Mouse (Mus musculus) midbrain, embryonic 11.5 days (tissue): ENCODE results near the gene Pepd. TPM values are rescaled to one million over a fixed set of nuclear protein-coding genes. Genes with fewer than 3 reads are reported as not detected.
A peak's percentile ranks its signal among the peaks of the same experiment; 100 is the strongest.

Experiments used
- ATAC-seq: fragments of 200-750 bp; cut with Nextera tagmentation; 2 replicates; pipeline ENCODE4 v1.8.0; 2017; ENCODE audit warnings: moderate TSS enrichment, moderate library complexity; ENCODE audit not compliant: low FRiP score
- DNase-seq: peaks from one replicate; pipeline ENCODE4 v3.0.0; 2015; ENCODE audit warnings: low spot score; ENCODE audit errors: missing footprints
- H3K27ac ChIP-seq: fragments of 300-500 bp; sonication (generic); 2 replicates; pipeline ENCODE4 v1.5.1; 2014; ENCODE audit warnings: low read depth, low read length
- H3K27me3 ChIP-seq: fragments of 300-500 bp; sonication (generic); 2 replicates; pipeline ENCODE4 v1.6.1; 2014; ENCODE audit warnings: mild to moderate bottlenecking, low read length, moderate library complexity, mixed read lengths; ENCODE audit not compliant: control insufficient read depth, insufficient read depth
- H3K36me3 ChIP-seq: fragments of 300-500 bp; sonication (generic); 2 replicates; pipeline ENCODE4 v1.6.1; 2014; ENCODE audit warnings: mild to moderate bottlenecking, low read length, moderate library complexity, mixed read lengths; ENCODE audit not compliant: control insufficient read depth, insufficient read depth
- H3K4me1 ChIP-seq: fragments of 300-500 bp; sonication (generic); 2 replicates; pipeline ENCODE4 v1.6.1; 2014; ENCODE audit warnings: low read length; ENCODE audit not compliant: control insufficient read depth, insufficient read depth
- H3K4me2 ChIP-seq: fragments of 300-500 bp; sonication (generic); 2 replicates; pipeline ENCODE4 v1.6.1; 2014; ENCODE audit warnings: mild to moderate bottlenecking, moderate library complexity
- H3K4me3 ChIP-seq: fragments of 300-500 bp; sonication (generic); 2 replicates; pipeline ENCODE4 v1.5.1; 2014; ENCODE audit warnings: low read depth, low read length
- H3K9ac ChIP-seq: fragments of 300-500 bp; sonication (generic); 2 replicates; pipeline ENCODE4 v1.6.1; 2014; ENCODE audit warnings: low read length
- H3K9me3 ChIP-seq: fragments of 300-500 bp; sonication (generic); 2 replicates; pipeline ENCODE4 v1.6.1; 2016; ENCODE audit warnings: low read length; ENCODE audit not compliant: control insufficient read depth
- WGBS: fragments of 180-500 bp; shearing (Covaris S2); extraction: QIAGEN DNeasy Blood & Tissue Kit; methylation state at CpG from one replicate; pipeline ENCODE4 v1.1.7; 2014; 5-methylcytosine and 5-hydroxymethylcytosine counted together
- polyA plus RNA-seq: library from polyadenylated mRNA; unstranded; fragments of >200 nt; fragmentation: Nextera tagmentation; extraction: Ambion mirVana; gene quantifications from 2 replicates; pipeline ENCODE4 v1.2.1, GENCODE M21; 2014

The Pepd gene
- 64.9 and 67.3 TPM in 2 replicates for polyA plus RNA-seq

GRCm38 (mm10) chr7:34911919-34912897, at the start of gene Pepd:
Pepd (plus strand) TSS chr7:34912379.
- H3K27ac ChIP-seq = no peak within 1 kb of the TSS
- peaks cover 3% of the 10 kb centered on the region; the same call in 1 of the 2 replicates for H3K9me3 ChIP-seq
- H3K4me1 ChIP-seq = peaks cover 15% of the 10 kb centered on the region
- peak within 1 kb of the TSS; percentile 78 for H3K4me2 ChIP-seq
- ATAC-seq (peak; percentile 95), DNase-seq (peak; percentile 98)
- peak within 1 kb of the TSS; percentile 76 for H3K4me3 ChIP-seq
- peak within 1 kb of the TSS; percentile 71 for H3K9ac ChIP-seq
- WGBS = 6% methylated on average over 43 of the region's 44 CpGs
- no peaks in the 10 kb centered on the region for H3K27me3 ChIP-seq
- no peaks in the 10 kb centered on the region for H3K36me3 ChIP-seq

GRCm38 (mm10) chr7:34867289-34867688, 44.9 kb upstream of the Pepd start:
- Histone ChIP-seq H3K36me3 (no peaks in the 10 kb centered on the region), H3K4me3 (no peak overlapping the region), H3K9ac (no peak overlapping the region), H3K27me3 (no peaks in the 10 kb centered on the region), H3K4me2 (no peak overlapping the region), H3K9me3 (no peaks in the 10 kb centered on the region), H3K4me1 (no peaks in the 10 kb centered on the region), H3K27ac (no peak overlapping the region)
- ATAC-seq (no peak), DNase-seq (no peak)
- 71% methylated on average over 6 of the region's 6 CpGs for WGBS

GRCm38 (mm10) chr7:34869693-34870092, 42.5 kb upstream of the Pepd start:
- no peaks in the 10 kb centered on the region for H3K4me1 ChIP-seq
- H3K4me2 ChIP-seq = no peak overlapping the region

GRCm38 (mm10) chr7:34876787-34877186, 35.4 kb upstream of the Pepd start:
- no peak for ATAC-seq
- WGBS = 71% methylated on average over 7 of the region's 7 CpGs

More at GRCm38 (mm10) chr7:34869693-34870092, 42.5 kb upstream of the Pepd start:
- Histone ChIP-seq H3K36me3 (no peaks in the 10 kb centered on the region), H3K4me3 (no peak overlapping the region), H3K27me3 (no peaks in the 10 kb centered on the region), H3K9ac (no peak overlapping the region), H3K27ac (no peak overlapping the region; the same call in 1 of the 2 replicates), H3K9me3 (no peaks in the 10 kb centered on the region)
- ATAC-seq = peak; percentile 55; the same call in 1 of the 2 replicates
- no peak for DNase-seq
- WGBS = 77% methylated on average over 13 of the region's 13 CpGs

GRCm38 (mm10) chr7:34877820-34878219, 34.4 kb upstream of the Pepd start:
- Histone ChIP-seq H3K9me3 (no peaks in the 10 kb centered on the region), H3K4me1 (no peaks in the 10 kb centered on the region), H3K36me3 (no peaks in the 10 kb centered on the region), H3K27me3 (no peaks in the 10 kb centered on the region), H3K4me3 (no peak overlapping the region), H3K27ac (no peak overlapping the region), H3K4me2 (no peak overlapping the region), H3K9ac (no peak overlapping the region)
- DNase-seq (no peak), ATAC-seq (no peak)
- WGBS = 64% methylated on average over 7 of the region's 7 CpGs

More at GRCm38 (mm10) chr7:34876787-34877186, 35.4 kb upstream of the Pepd start:
- Histone ChIP-seq H3K4me2 (no peak overlapping the region), H3K9ac (no peak overlapping the region), H3K36me3 (no peaks in the 10 kb centered on the region), H3K4me3 (no peak overlapping the region), H3K9me3 (no peaks in the 10 kb centered on the region), H3K27ac (no peak overlapping the region), H3K4me1 (no peaks in the 10 kb centered on the region), H3K27me3 (no peaks in the 10 kb centered on the region)
- DNase-seq = no peak

GRCm38 (mm10) chr7:34888441-34888840, 23.7 kb upstream of the Pepd start:
- Histone ChIP-seq H3K4me2 (no peak overlapping the region), H3K9ac (no peak overlapping the region), H3K4me1 (no peaks in the 10 kb centered on the region), H3K27me3 (no peaks in the 10 kb centered on the region), H3K27ac (no peak overlapping the region), H3K36me3 (no peaks in the 10 kb centered on the region), H3K4me3 (no peak overlapping the region), H3K9me3 (no peaks in the 10 kb centered on the region)
- WGBS = 79% methylated on average over 6 of the region's 6 CpGs
- ATAC-seq (no peak), DNase-seq (peak; percentile 59)

GRCm38 (mm10) chr7:34888891-34889290, 23.3 kb upstream of the Pepd start:
- Histone ChIP-seq H3K9me3 (no peaks in the 10 kb centered on the region), H3K4me1 (no peaks in the 10 kb centered on the region), H3K27ac (no peak overlapping the region), H3K27me3 (no peaks in the 10 kb centered on the region), H3K4me3 (no peak overlapping the region), H3K4me2 (no peak overlapping the region), H3K36me3 (no peaks in the 10 kb centered on the region), H3K9ac (no peak overlapping the region)
- 66% methylated on average over 12 of the region's 12 CpGs for WGBS
- ATAC-seq = no peak
- peak; percentile 45 for DNase-seq

GRCm38 (mm10) chr7:34892845-34893244, 19.3 kb upstream of the Pepd start:
- DNase-seq = peak; percentile 1
- Histone ChIP-seq H3K27ac (no peak overlapping the region), H3K4me3 (no peak overlapping the region), H3K4me1 (peaks cover 3% of the 10 kb centered on the region; the same call in 1 of the 2 replicates), H3K4me2 (no peak overlapping the region), H3K9ac (no peak overlapping the region), H3K36me3 (no peaks in the 10 kb centered on the region), H3K27me3 (no peaks in the 10 kb centered on the region), H3K9me3 (no peaks in the 10 kb centered on the region)
- ATAC-seq = no peak
- WGBS = 100% methylated on average over 1 of the region's 1 CpGs

- no peak overlapping the region for H3K27ac ChIP-seq
- H3K27me3 ChIP-seq = no peaks in the 10 kb centered on the region
- no peak overlapping the region for H3K9ac ChIP-seq
- no peak for DNase-seq
- H3K9me3 ChIP-seq = no peaks in the 10 kb centered on the region
- H3K4me1 ChIP-seq = peaks cover 3% of the 10 kb centered on the region; the same call in 1 of the 2 replicates
- H3K36me3 ChIP-seq = no peaks in the 10 kb centered on the region
- no peak overlapping the region for H3K4me3 ChIP-seq
- no peak overlapping the region for H3K4me2 ChIP-seq
- no peak for ATAC-seq
- WGBS = 88% methylated on average over 4 of the region's 4 CpGs
These were observed 15.7 kb upstream of the Pepd start for GRCm38 (mm10) chr7:34896461-34896860.
